ENCODE assay signal across 9 mouse cellular contexts in genomic region chr12:111794102-111794501, GRCm38 (mm10). TPM values are rescaled to one million over a fixed set of nuclear protein-coding genes. Genes with fewer than 3 reads are reported as not detected.
DNase-seq lines count a peak whose midpoint lies in the region; ATAC-seq and TF ChIP-seq lines count a peak whose summit lies in the region.
"Had no signal": no experiment of that assay in that cellular context is flagged by ENCODE, and none has a peak within 500 bp of the region (broad histone marks: within the 10 kb centered on the region; RNA-seq: fewer than 3 reads in every experiment).

No protein-coding gene starts in this region.

- no peak overlapping the region for H3K9ac ChIP-seq in hindbrain, postnatal 0 days (replicated peaks; ENCODE audit: low read length)
- H3K9ac ChIP-seq in hindbrain, embryonic 16.5 days (ENCODE audit: low read depth, low read length) = no peak overlapping the region
- H3K9ac ChIP-seq in heart, postnatal 0 days (replicated peaks; ENCODE audit: low read depth, low read length) = no peak overlapping the region
- no peak overlapping the region for H3K9ac ChIP-seq in liver, embryonic 11.5 days (ENCODE audit: low read depth, low read length)
- H3K9ac ChIP-seq: embryonic facial prominence, embryonic 12.5 days had no signal

- no peak overlapping the region for H3K4me3 ChIP-seq in hindbrain, postnatal 0 days (ENCODE audit: low read length)
- no peak overlapping the region for H3K4me3 ChIP-seq in hindbrain, embryonic 16.5 days (ENCODE audit: low read length)
- no peak overlapping the region for H3K4me3 ChIP-seq in heart, postnatal 0 days (ENCODE audit: low read depth, low read length)
- H3K4me3 ChIP-seq in liver, embryonic 11.5 days (ENCODE audit: low read depth, low read length) = no peak overlapping the region
- H3K4me3 ChIP-seq: embryonic facial prominence, embryonic 12.5 days had no signal

- no peak for TF ChIP-seq EP300 in heart, postnatal 0 days (IDR thresholded peaks at IDR 0.05; ENCODE audit: low read depth)

- TF ChIP-seq CTCF in hindbrain, postnatal 0 days (IDR thresholded peaks at IDR 0.05; ENCODE audit: low read depth) = no peak
- TF ChIP-seq CTCF in heart, postnatal 0 days (IDR thresholded peaks at IDR 0.05; ENCODE audit: low read depth) = no peak; the same call in 1 of the 2 replicates

- H3K9me3 ChIP-seq in hindbrain, postnatal 0 days (ENCODE audit: low read length) = no peaks in the 10 kb centered on the region
- no peaks in the 10 kb centered on the region for H3K9me3 ChIP-seq in hindbrain, embryonic 16.5 days (ENCODE audit: control insufficient read depth, low read length)
- no peaks in the 10 kb centered on the region for H3K9me3 ChIP-seq in heart, postnatal 0 days (replicated peaks; ENCODE audit: control insufficient read depth, low read length)
- H3K9me3 ChIP-seq in liver, embryonic 11.5 days (ENCODE audit: control insufficient read depth, low read length) = no peaks in the 10 kb centered on the region
- H3K9me3 ChIP-seq: embryonic facial prominence, embryonic 12.5 days had no signal

- H3K36me3 ChIP-seq in hindbrain, postnatal 0 days (ENCODE audit: insufficient read depth, low read length) = peaks cover 65% of the 10 kb centered on the region
- H3K36me3 ChIP-seq in hindbrain, embryonic 16.5 days (ENCODE audit: control insufficient read depth, insufficient read depth, low read length) = peaks cover 35% of the 10 kb centered on the region
- peaks cover 81% of the 10 kb centered on the region for H3K36me3 ChIP-seq in heart, postnatal 0 days (replicated peaks; ENCODE audit: control insufficient read depth, insufficient read depth, low read length)
- H3K36me3 ChIP-seq in liver, embryonic 11.5 days (ENCODE audit: control insufficient read depth, insufficient read depth, low read length) = peaks cover 45% of the 10 kb centered on the region

- 73% methylated on average over 22 of the region's 22 CpGs for WGBS in hindbrain, postnatal 0 days
- 83% methylated on average over 15 of the region's 22 CpGs for WGBS in hindbrain, embryonic 16.5 days
- WGBS in heart, postnatal 0 days = 57% methylated on average over 22 of the region's 22 CpGs
- WGBS in liver, embryonic 11.5 days = 70% methylated on average over 21 of the region's 22 CpGs

- H3K4me1 ChIP-seq in hindbrain, postnatal 0 days (ENCODE audit: insufficient read depth, low read length) = no peaks in the 10 kb centered on the region
- no peaks in the 10 kb centered on the region for H3K4me1 ChIP-seq in hindbrain, embryonic 16.5 days (ENCODE audit: control insufficient read depth, insufficient read depth, low read depth, low read length)
- H3K4me1 ChIP-seq in heart, postnatal 0 days (ENCODE audit: control insufficient read depth, insufficient read depth) = no peaks in the 10 kb centered on the region
- peaks cover 9% of the 10 kb centered on the region for H3K4me1 ChIP-seq in liver, embryonic 11.5 days (replicated peaks; ENCODE audit: control insufficient read depth, insufficient read depth, low read length)
- H3K4me1 ChIP-seq: embryonic facial prominence, embryonic 12.5 days had no signal

- peak; percentile 30; the same call in 1 of the 2 replicates for ATAC-seq in hindbrain, postnatal 0 days
- ATAC-seq in hindbrain, embryonic 16.5 days = no peak
- peak; percentile 89 for ATAC-seq in heart, postnatal 0 days (ENCODE audit: insufficient read depth, low read depth)
- ATAC-seq in liver, embryonic 11.5 days (replicated peaks; ENCODE audit: low FRiP score) = peak; percentile 73

- DNase-seq in hindbrain, postnatal 0 days (ENCODE audit: low spot score) = no peak
- DNase-seq in adrenal gland, postnatal 25 days = peak; percentile 69
- DNase-seq in heart, postnatal 0 days (ENCODE audit: low spot score) = peak; percentile 73
- DNase-seq in liver, embryonic 11.5 days (ENCODE audit: low spot score) = no peak
- no peak for DNase-seq in right cerebral cortex, adult 2 months (ENCODE audit: low spot score in 2 of 2)
- no peak for DNase-seq in embryo, embryonic 10 days (ENCODE audit: low spot score)
- DNase-seq in left cerebral cortex, postnatal 10 days (ENCODE audit: extremely low spot score in 1 of 2, low spot score in 2 of 2) = no peak

- no peaks in the 10 kb centered on the region for H3K27me3 ChIP-seq in hindbrain, postnatal 0 days (ENCODE audit: insufficient read depth, low read length)
- H3K27me3 ChIP-seq in hindbrain, embryonic 16.5 days (replicated peaks; ENCODE audit: control insufficient read depth, insufficient read depth, low read length) = no peaks in the 10 kb centered on the region
- no peaks in the 10 kb centered on the region for H3K27me3 ChIP-seq in heart, postnatal 0 days (ENCODE audit: control insufficient read depth, insufficient read depth, low read length)
- H3K27me3 ChIP-seq in liver, embryonic 11.5 days (replicated peaks; ENCODE audit: control insufficient read depth, insufficient read depth, low read length) = no peaks in the 10 kb centered on the region
- H3K27me3 ChIP-seq: embryonic facial prominence, embryonic 12.5 days had no signal

- intact Hi-C loops in left cerebral cortex, postnatal 10 days (cut with DNase I) = no loop called here

- no peak overlapping the region for H3K4me2 ChIP-seq in hindbrain, postnatal 0 days (ENCODE audit: low read depth, low read length)
- H3K4me2 ChIP-seq in hindbrain, embryonic 16.5 days (ENCODE audit: low read length) = no peak overlapping the region
- no peak overlapping the region for H3K4me2 ChIP-seq in heart, postnatal 0 days (ENCODE audit: low read depth, low read length)
- no peak overlapping the region; the same call in 1 of the 2 replicates for H3K4me2 ChIP-seq in liver, embryonic 11.5 days
- H3K4me2 ChIP-seq: embryonic facial prominence, embryonic 12.5 days had no signal

- H3K27ac ChIP-seq in hindbrain, postnatal 0 days = no peak overlapping the region; the same call in 1 of the 2 replicates
- H3K27ac ChIP-seq in hindbrain, embryonic 16.5 days (ENCODE audit: low read depth, low read length) = no peak overlapping the region
- peak overlapping the region; percentile 73 for H3K27ac ChIP-seq in heart, postnatal 0 days (ENCODE audit: low read depth)
- H3K27ac ChIP-seq in liver, embryonic 11.5 days (ENCODE audit: low read depth, low read length) = no peak overlapping the region
- H3K27ac ChIP-seq: embryonic facial prominence, embryonic 12.5 days had no signal

RNA-seq across cellular contexts. Expression of gene Xrcc3, which starts 19.6 kb away (rescaled TPM):
- 16.8 and 17.4 TPM in 2 replicates for total RNA-seq in hindbrain, postnatal 0 days (2014; rRNA removed)
- polyA plus RNA-seq in hindbrain, postnatal 0 days (2015; fragmentation: Nextera tagmentation; extraction: Ambion mirVana) = 2.6 and 2.7 TPM in 2 replicates
- 3.3 and 4.2 TPM in 2 replicates for polyA plus RNA-seq in hindbrain, embryonic 16.5 days (2015; fragmentation: Nextera tagmentation; extraction: Ambion mirVana)
- total RNA-seq in adrenal gland, postnatal 25 days (2021) = 14.7 and 17.7 TPM in 2 replicates
- 3.5 and 40.9 TPM in 2 replicates for total RNA-seq in heart, postnatal 0 days (2014; rRNA removed; ENCODE audit: low replicate concordance)
- 1.6 and 2.0 TPM in 2 replicates for polyA plus RNA-seq in heart, postnatal 0 days (2015; fragmentation: Nextera tagmentation; extraction: Ambion mirVana)
- polyA plus RNA-seq in liver, embryonic 11.5 days (2014; fragmentation: Nextera tagmentation; extraction: Ambion mirVana) = 20.0 and 20.9 TPM in 2 replicates
- total RNA-seq in left cerebral cortex, postnatal 10 days (2021) = 1 to 10 TPM; 3.0 to 3.2 TPM

RNA-seq across cellular contexts. Expression of gene Zfyve21, which starts 19.9 kb away (rescaled TPM):
- 43.4 and 44.3 TPM in 2 replicates for total RNA-seq in hindbrain, postnatal 0 days (2014; rRNA removed)
- 44.8 and 48.3 TPM in 2 replicates for polyA plus RNA-seq in hindbrain, postnatal 0 days (2015; fragmentation: Nextera tagmentation; extraction: Ambion mirVana)
- 44.7 and 46.9 TPM in 2 replicates for polyA plus RNA-seq in hindbrain, embryonic 16.5 days (2015; fragmentation: Nextera tagmentation; extraction: Ambion mirVana)
- 99.4 and 105 TPM in 2 replicates for total RNA-seq in adrenal gland, postnatal 25 days (2021)
- 75.9 and 85.0 TPM in 2 replicates for total RNA-seq in heart, postnatal 0 days (2014; rRNA removed; ENCODE audit: low replicate concordance)
- polyA plus RNA-seq in heart, postnatal 0 days (2015; fragmentation: Nextera tagmentation; extraction: Ambion mirVana) = 91.1 and 106 TPM in 2 replicates
- 95.5 and 95.6 TPM in 2 replicates for polyA plus RNA-seq in liver, embryonic 11.5 days (2014; fragmentation: Nextera tagmentation; extraction: Ambion mirVana)
- 10 to 100 TPM; 14.9 to 19.2 TPM for total RNA-seq in left cerebral cortex, postnatal 10 days (2021)

RNA-seq across cellular contexts. Expression of gene Klc1, which starts 35.5 kb away (rescaled TPM):
- 421 and 496 TPM in 2 replicates for total RNA-seq in hindbrain, postnatal 0 days (2014; rRNA removed)
- polyA plus RNA-seq in hindbrain, postnatal 0 days (2015; fragmentation: Nextera tagmentation; extraction: Ambion mirVana) = 583 and 600 TPM in 2 replicates
- 630 and 654 TPM in 2 replicates for polyA plus RNA-seq in hindbrain, embryonic 16.5 days (2015; fragmentation: Nextera tagmentation; extraction: Ambion mirVana)
- 118 and 144 TPM in 2 replicates for total RNA-seq in adrenal gland, postnatal 25 days (2021)
- 82.7 and 129 TPM in 2 replicates for total RNA-seq in heart, postnatal 0 days (2014; rRNA removed; ENCODE audit: low replicate concordance)
- polyA plus RNA-seq in heart, postnatal 0 days (2015; fragmentation: Nextera tagmentation; extraction: Ambion mirVana) = 86.8 and 90.9 TPM in 2 replicates
- polyA plus RNA-seq in liver, embryonic 11.5 days (2014; fragmentation: Nextera tagmentation; extraction: Ambion mirVana) = 56.8 and 59.3 TPM in 2 replicates
- 100 to 1,000 TPM; 901 to 907 TPM for total RNA-seq in left cerebral cortex, postnatal 10 days (2021)

Comparison
In these comparisons a context has a peak if more than half of its experiments do, and no peak if none do; other contexts are left out.
1. DNase-seq: peak in adrenal gland, postnatal 25 days (single experiment) and heart, postnatal 0 days (single experiment); none in hindbrain, postnatal 0 days (single experiment), liver, embryonic 11.5 days (single experiment), right cerebral cortex, adult 2 months (0 of 2), embryo, embryonic 10 days (single experiment) and left cerebral cortex, postnatal 10 days (0 of 2).